Mouse (Mus musculus) lung, postnatal 0 days (tissue): ENCODE measurements around the gene Vmn1r188. TPM values are rescaled to one million over a fixed set of nuclear protein-coding genes. Genes with fewer than 3 reads are reported as not detected.
"Not testable (repeated sequence)": the region's sequence is repeated elsewhere in the genome, so short reads cannot be mapped to it uniquely, and the experiment has no call there.

Experiments used
- ATAC-seq: fragments of 200-750 bp; cut with Nextera tagmentation; 2 replicates; pipeline ENCODE4 v1.8.0; 2017; ENCODE audit warnings: moderate library complexity
- DNase-seq: peaks from one replicate; pipeline ENCODE4 v3.0.0-alpha.2; 2016; ENCODE audit warnings: low spot score
- H3K27ac ChIP-seq: fragments of 300-500 bp; sonication (generic); 2 replicates; pipeline ENCODE4 v1.5.1; 2014; ENCODE audit warnings: antibody characterized with exemption, mild to moderate bottlenecking, low read length, mixed read lengths
- H3K27me3 ChIP-seq: fragments of 300-500 bp; sonication (generic); replicated peaks from 2 replicates; pipeline ENCODE4 v1.6.1; 2014; ENCODE audit warnings: low read length, mixed read lengths; ENCODE audit not compliant: insufficient read depth
- H3K36me3 ChIP-seq: fragments of 300-500 bp; sonication (generic); 2 replicates; pipeline ENCODE4 v1.6.1; 2014; ENCODE audit warnings: low read length, mixed read lengths; ENCODE audit not compliant: insufficient read depth
- H3K4me1 ChIP-seq: fragments of 300-500 bp; sonication (generic); 2 replicates; pipeline ENCODE4 v1.6.1; 2014; ENCODE audit warnings: antibody characterized with exemption, low read depth, low read length, mixed read lengths; ENCODE audit not compliant: insufficient read depth
- H3K4me2 ChIP-seq: fragments of 300-500 bp; sonication (generic); replicated peaks from 2 replicates; pipeline ENCODE4 v1.6.1; 2014; ENCODE audit warnings: low read depth, mild to moderate bottlenecking, low read length, moderate library complexity, mixed read lengths
- H3K4me3 ChIP-seq: fragments of 300-500 bp; sonication (generic); 2 replicates; pipeline ENCODE4 v1.5.1; 2014; ENCODE audit warnings: low read depth, low read length
- H3K9ac ChIP-seq: fragments of 300-500 bp; sonication (generic); replicated peaks from 2 replicates; pipeline ENCODE4 v1.6.1; 2014; ENCODE audit warnings: low read depth, mild to moderate bottlenecking
- H3K9me3 ChIP-seq: fragments of 300-500 bp; sonication (generic); 2 replicates; pipeline ENCODE4 v1.6.1; 2016; ENCODE audit warnings: low read length, mixed read lengths
- CTCF ChIP-seq: IDR thresholded peaks from 2 replicates; pipeline ENCODE4 v1.5.1; 2016; ENCODE audit warnings: antibody characterized with exemption, mild to moderate bottlenecking
- EP300 ChIP-seq: IDR thresholded peaks from 2 replicates; pipeline ENCODE4 v1.6.1; 2016; ENCODE audit warnings: antibody characterized with exemption, mild to moderate bottlenecking, control low read depth
- WGBS: fragments of 180-500 bp; shearing (Covaris S2); extraction: QIAGEN DNeasy Blood & Tissue Kit; methylation state at CpG from one replicate; pipeline ENCODE4 v1.1.7; 2014; 5-methylcytosine and 5-hydroxymethylcytosine counted together
- polyA plus RNA-seq: library from polyadenylated mRNA; unstranded; fragments of >200 nt; fragmentation: Nextera tagmentation; extraction: Ambion mirVana; gene quantifications from 2 replicates; pipeline ENCODE4 v1.2.1, GENCODE M21; 2015

Vmn1r188 gene
- polyA plus RNA-seq, 1 experiment from 2014 or later, result not detected

GRCm38 (mm10) chr13:22049737-22050440, 34.4 kb upstream of the Vmn1r188 start:
- Histone ChIP-seq H3K36me3 (no peaks in the 10 kb centered on the region), H3K4me1 (0 out of 2 replicates have a peak, but pooled peaks cover 2% of the 10 kb centered on the region), H3K27ac (0 out of 2 replicates have a peak overlapping the region, but pooled peaks have one; percentile 65), H3K4me2 (peak overlapping the region; percentile 71), H3K9me3 (no peaks in the 10 kb centered on the region), H3K4me3 (peak overlapping the region; percentile 42), H3K9ac (no peak overlapping the region), H3K27me3 (no peaks in the 10 kb centered on the region)
- DNase-seq (no peak), ATAC-seq (no peak)
- WGBS, result 1% methylated on average over 14 of the region's 14 CpGs
- TF ChIP-seq CTCF (no peak), EP300 (no peak)

- ATAC-seq, result peak; percentile 97
- TF ChIP-seq EP300, result no peak
- TF ChIP-seq CTCF, result peak; percentile 89
- under 1% methylated on average over 50 of the region's 52 CpGs for WGBS
- Histone ChIP-seq H3K27ac (peak overlapping the region; percentile 65), H3K4me2 (peak overlapping the region; percentile 71), H3K9ac (peak overlapping the region; percentile 32; the same call in 1 of the 2 replicates), H3K36me3 (no peaks in the 10 kb centered on the region), H3K4me1 (0 out of 2 replicates have a peak, but pooled peaks cover 2% of the 10 kb centered on the region), H3K4me3 (peak overlapping the region; percentile 42), H3K9me3 (no peaks in the 10 kb centered on the region), H3K27me3 (no peaks in the 10 kb centered on the region)
- peak; percentile 97 for DNase-seq
Measured at GRCm38 (mm10) chr13:22050591-22051522, 33.4 kb upstream of the Vmn1r188 start.

- WGBS, result 12% methylated on average over 5 of the region's 5 CpGs
- ATAC-seq (no peak), DNase-seq (no peak)
- Histone ChIP-seq H3K9me3 (no peaks in the 10 kb centered on the region), H3K4me3 (peak overlapping the region; percentile 42), H3K4me1 (0 out of 2 replicates have a peak, but pooled peaks cover 2% of the 10 kb centered on the region), H3K4me2 (peak overlapping the region; percentile 71), H3K27me3 (no peaks in the 10 kb centered on the region), H3K27ac (peak overlapping the region; percentile 57; the same call in 1 of the 2 replicates), H3K9ac (no peak overlapping the region; the same call in 1 of the 2 replicates), H3K36me3 (no peaks in the 10 kb centered on the region)
- no peak for TF ChIP-seq EP300
- TF ChIP-seq CTCF, result no peak
Measured at GRCm38 (mm10) chr13:22051523-22051859, 32.7 kb upstream of the Vmn1r188 start.

GRCm38 (mm10) chr13:22053754-22054153, 30.5 kb upstream of the Vmn1r188 start:
- Histone ChIP-seq H3K27ac (no peak overlapping the region), H3K27me3 (no peaks in the 10 kb centered on the region), H3K4me1 (0 out of 2 replicates have a peak, but pooled peaks cover 2% of the 10 kb centered on the region), H3K36me3 (no peaks in the 10 kb centered on the region), H3K9ac (no peak overlapping the region), H3K4me3 (no peak overlapping the region), H3K4me2 (no peak overlapping the region), H3K9me3 (no peaks in the 10 kb centered on the region)
- TF ChIP-seq EP300, result no peak
- TF ChIP-seq CTCF, result no peak
- 89% methylated on average over 1 of the region's 1 CpGs for WGBS
- no peak for ATAC-seq
- DNase-seq, result no peak

GRCm38 (mm10) chr13:22061422-22061821, 22.8 kb upstream of the Vmn1r188 start:
- TF ChIP-seq EP300 (no peak), CTCF (no peak)
- no peak for ATAC-seq
- Histone ChIP-seq H3K4me3 (no peak overlapping the region), H3K4me1 (no peaks in the 10 kb centered on the region), H3K27ac (no peak overlapping the region), H3K36me3 (no peaks in the 10 kb centered on the region), H3K4me2 (no peak overlapping the region), H3K9ac (no peak overlapping the region), H3K27me3 (no peaks in the 10 kb centered on the region), H3K9me3 (no peaks in the 10 kb centered on the region)
- no peak for DNase-seq
- 70% methylated on average over 1 of the region's 1 CpGs for WGBS

GRCm38 (mm10) chr13:22063468-22063867, 20.8 kb upstream of the Vmn1r188 start:
- Histone ChIP-seq H3K27ac (no peak overlapping the region), H3K9me3 (no peaks in the 10 kb centered on the region), H3K4me3 (no peak overlapping the region), H3K4me2 (no peak overlapping the region), H3K36me3 (no peaks in the 10 kb centered on the region), H3K27me3 (no peaks in the 10 kb centered on the region), H3K4me1 (no peaks in the 10 kb centered on the region), H3K9ac (no peak overlapping the region)
- 30% methylated on average over 1 of the region's 1 CpGs for WGBS
- TF ChIP-seq EP300 (no peak), CTCF (no peak)
- DNase-seq, result no peak
- ATAC-seq, result no peak

- 89% methylated on average over 1 of the region's 2 CpGs for WGBS
- H3K4me2 ChIP-seq, H3K27ac ChIP-seq, ATAC-seq, H3K9me3 ChIP-seq, H3K36me3 ChIP-seq, H3K4me1 ChIP-seq, H3K9ac ChIP-seq, DNase-seq, H3K27me3 ChIP-seq, H3K4me3 ChIP-seq: not testable (repeated sequence)
Measured at GRCm38 (mm10) chr13:22105724-22106123, 21.5 kb downstream of the Vmn1r188 start, which contains the start of gene Vmn1r189. TSS of gene Vmn1r189 (minus strand) at chr13:22105824.

GRCm38 (mm10) chr13:22136495-22137293, 52.5 kb downstream of the Vmn1r188 start:
- WGBS, result 59% methylated on average over 5 of the region's 5 CpGs
- not testable (repeated sequence) for H3K36me3 ChIP-seq, H3K4me3 ChIP-seq, DNase-seq, H3K27me3 ChIP-seq, ATAC-seq, H3K9me3 ChIP-seq, H3K27ac ChIP-seq, H3K4me1 ChIP-seq, H3K4me2 ChIP-seq, H3K9ac ChIP-seq
